Mouse (Mus musculus): ENCODE measurements around the gene Eml3.

The Eml3 gene

DNA sequence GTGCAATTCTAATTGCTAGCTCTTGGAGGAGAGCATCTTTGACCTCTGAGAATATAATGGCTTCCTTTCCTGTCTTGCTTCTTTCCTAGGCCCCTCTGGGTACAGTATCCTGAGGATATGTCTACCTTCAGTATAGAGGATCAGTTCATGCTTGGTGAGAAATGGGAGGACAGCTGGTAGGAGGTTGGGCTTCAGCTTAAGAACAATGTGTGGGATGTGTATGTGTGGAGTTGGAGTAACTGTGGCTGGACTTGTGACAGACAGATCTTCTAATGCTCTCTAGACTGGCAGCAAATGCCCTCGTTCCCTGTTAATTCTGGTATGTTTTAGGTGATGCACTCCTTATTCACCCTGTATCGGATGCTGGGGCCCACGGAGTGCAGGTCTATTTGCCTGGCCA lies 15.1 kb upstream of the Eml3 start:
- no peak for DNase-seq (ENCODE audit: low spot score)

DNA sequence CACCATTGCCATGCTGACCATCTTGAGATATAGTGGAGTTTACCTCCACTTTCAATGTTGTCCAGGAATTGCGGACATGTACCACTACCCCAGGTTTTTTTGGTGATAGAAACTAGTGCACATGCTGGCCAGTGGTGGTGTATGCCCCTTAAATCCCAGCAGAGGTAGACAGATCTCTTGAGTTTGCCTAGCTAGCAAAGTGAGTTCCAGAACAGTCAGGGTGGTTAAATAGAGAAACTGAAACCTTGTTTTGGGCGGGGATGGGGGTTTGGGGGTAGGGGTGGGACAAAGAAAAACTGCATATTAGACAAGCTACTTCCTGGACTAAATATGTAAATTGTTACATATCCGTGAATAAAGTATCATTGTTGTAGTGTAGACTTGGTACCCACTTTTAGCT lies 10.4 kb upstream of the Eml3 start:
- DNase-seq (ENCODE audit: low spot score), result no peak

DNA sequence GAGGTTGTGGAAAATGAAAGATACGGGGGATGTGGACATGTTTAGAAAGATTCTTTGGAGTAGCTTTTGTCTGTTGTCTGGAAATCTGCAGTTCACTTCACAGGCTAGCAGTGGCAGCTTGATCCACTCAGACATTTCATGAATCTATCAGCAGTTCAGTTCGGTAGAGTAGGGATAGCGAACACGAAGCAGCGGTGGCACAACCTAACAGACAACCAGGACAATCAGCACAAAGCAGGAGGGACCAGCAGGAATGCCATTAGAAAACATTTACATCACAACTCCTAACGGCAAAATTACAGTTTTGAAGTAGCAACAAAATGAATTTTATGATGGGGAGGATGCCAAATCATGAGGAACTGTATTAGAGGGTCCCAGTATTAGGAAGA lies 9.7 kb upstream of the Eml3 start:
- no peak for DNase-seq (ENCODE audit: low spot score)

DNA sequence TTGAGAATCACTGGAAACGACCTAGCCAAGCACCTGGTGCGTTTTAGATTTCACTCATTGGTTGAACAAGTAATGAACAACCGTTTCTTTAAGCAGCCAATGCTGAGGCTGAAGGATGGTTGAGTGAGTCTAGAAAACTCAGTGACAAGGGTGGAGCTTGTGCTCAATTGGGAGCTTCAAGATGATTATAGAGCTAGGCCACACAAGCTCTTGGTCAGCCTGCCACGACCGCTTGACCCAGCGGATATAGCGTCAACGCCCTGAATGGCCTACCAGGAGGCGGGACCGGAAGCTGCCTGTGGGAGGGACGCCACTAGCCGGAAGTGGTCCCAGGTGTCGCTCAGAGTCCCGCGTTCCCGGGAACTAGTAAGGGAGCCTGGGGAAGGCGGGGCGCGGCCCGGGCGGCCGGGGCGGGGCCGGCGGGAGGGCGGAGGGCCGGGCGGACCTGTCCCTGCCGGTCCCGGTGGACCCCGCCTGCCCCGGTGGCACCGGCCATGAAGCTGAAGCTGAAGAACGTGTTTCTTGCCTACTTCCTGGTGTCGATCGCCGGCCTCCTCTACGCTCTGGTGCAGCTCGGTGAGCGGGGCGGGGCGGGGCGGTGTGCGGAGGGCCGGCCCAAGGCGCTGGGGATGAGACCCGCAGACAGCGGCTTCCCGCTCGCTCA lies 9.1 kb upstream of the Eml3 start, which contains the start of gene B3gat3:
B3gat3 (plus strand) TSS at position 302 of the 664 bp plus-strand sequence.
- DNase-seq (ENCODE audit: low spot score), result peak; percentile 99

DNA sequence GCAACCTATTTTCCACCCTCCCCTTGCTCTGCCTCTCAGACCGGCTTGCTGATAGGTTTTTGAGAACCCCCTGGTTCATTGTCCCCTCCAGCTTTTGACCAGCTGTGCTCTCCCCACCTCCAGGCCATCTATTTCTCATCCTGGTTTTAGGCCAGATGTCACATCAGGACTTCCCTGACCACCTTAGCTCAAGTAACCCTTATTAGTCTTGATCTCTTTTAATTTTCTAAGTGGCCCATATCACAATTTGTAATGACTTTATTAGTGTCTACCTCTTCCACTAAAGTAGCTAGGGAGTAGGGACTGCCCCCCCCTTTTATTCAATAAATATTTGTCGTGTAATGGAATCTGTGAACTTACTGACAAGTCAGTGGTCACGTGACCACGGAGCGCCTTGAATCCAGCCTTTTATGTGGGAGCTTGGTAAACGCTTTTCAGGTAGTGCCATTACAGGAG lies 8.5 kb upstream of the Eml3 start:
- DNase-seq (ENCODE audit: low spot score), result peak; percentile 79

DNA sequence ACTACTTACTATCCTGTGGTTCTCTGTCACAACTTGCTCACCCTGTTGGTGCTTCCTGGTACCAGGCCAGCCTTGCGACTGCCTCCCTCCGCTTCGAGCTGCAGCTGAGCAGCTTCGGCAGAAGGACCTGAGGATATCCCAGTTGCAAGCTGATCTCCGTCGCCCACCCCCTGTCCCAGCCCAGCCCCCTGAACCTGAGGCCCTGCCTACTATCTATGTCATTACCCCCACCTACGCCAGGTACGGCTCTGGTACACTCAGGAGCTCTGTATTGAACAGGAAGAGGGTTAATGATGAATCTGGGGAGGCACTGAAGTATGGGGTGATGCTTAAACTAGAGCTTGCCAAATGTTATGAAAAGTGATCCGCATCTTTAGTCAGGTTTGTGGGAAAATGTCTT lies 7.6 kb upstream of the Eml3 start:
- no peak for DNase-seq (ENCODE audit: low spot score)

DNA sequence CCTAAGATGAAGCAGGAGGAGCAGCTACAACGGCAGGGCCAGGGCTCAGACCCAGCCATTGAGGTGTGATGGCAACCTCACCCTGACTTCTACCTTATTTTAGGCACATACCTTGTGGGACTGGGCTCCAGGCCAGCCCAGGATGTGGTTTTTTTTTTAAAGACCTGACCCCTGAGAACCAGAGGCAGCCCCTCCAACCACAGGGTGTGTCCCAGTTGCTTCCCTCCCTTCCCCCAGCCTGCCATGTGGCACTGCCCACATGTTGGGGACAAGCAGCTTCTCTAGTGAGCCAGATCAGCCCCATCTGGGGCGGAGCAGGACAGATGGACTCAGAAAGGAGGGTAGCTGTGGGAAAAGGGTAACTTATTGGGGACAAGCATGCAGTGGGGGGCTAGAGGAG lies 2.6 kb upstream of the Eml3 start:
- DNase-seq (ENCODE audit: low spot score), result no peak

DNA sequence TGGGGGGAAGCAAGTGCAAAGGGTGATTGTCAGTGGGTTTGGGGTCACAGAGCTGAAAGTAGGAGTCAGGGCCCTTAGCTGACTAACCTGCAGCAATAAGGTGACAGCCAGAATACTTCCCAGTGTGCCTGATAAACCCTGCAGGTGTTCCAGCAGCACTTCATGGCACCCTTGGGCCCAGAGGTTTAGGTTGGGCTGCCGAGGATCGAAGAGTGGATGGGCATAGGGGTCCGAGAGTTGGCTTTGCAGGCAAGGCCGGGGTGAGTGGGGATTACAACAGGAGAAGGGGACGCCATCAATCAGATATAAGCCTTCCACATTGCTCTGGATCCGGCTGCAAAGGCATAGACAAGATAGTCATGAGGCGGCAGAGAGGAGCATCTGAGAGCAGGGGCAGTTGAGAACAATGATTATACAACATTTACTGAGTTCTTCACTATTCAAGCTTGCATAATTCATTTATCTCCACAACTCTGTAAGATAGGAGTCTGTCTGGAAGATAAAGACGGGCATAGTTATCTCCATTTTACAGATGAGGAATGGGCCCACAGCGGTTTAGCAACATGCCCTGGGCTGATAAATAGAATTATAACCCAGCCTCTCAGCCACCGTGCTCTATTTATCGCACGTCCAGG lies 1.3 kb upstream of the Eml3 start:
- no peak for DNase-seq (ENCODE audit: low spot score)

DNA sequence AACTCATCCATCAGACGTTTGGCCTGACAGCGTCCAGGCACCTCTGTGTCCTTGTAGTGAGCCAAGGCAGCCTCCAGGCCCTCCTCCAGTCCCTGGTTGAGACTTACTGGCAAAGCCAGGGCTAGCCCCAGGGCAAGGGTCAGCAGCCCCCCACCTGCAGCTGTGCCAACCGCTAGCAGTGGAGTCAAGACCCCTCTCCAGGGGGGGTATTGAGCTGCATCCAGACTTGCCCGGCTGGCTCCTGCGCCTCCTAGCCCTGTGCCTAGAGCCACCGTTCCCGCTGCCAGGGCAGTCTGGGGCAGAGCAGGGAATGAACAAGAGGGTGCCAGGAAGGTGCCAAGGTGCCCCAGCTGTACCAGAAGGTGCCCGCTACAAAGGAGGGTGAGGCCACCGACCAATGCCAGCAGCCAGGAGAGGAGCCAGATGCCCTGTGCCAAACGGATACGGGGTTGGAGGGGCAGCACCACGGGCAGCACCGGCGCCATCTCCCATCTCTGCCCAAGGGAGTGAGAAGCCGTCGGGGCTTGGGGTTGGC lies 596 bp upstream of the Eml3 start:
- no peak for DNase-seq (ENCODE audit: low spot score)

DNA sequence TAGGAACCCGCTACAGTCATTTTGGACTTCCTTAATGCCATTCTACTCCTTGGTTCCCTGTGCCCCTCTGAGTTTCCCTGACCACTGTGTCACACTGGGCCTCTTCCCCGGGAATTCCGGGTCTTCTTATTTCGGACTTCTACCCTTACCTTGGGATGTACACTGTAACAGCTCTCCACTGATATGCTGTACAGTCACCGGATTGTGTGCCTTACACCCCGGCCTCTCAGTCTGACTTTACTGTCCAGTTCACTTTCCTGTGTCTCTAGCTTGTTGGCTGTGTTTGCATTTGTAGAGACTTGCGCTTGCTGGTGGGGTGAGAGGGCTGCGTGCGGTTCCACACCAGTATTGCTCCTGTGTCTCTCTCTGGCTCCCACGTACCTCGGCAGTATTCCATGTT lies 765 bp downstream of the Eml3 start:
- DNase-seq (ENCODE audit: low spot score), result peak; percentile 25

DNA sequence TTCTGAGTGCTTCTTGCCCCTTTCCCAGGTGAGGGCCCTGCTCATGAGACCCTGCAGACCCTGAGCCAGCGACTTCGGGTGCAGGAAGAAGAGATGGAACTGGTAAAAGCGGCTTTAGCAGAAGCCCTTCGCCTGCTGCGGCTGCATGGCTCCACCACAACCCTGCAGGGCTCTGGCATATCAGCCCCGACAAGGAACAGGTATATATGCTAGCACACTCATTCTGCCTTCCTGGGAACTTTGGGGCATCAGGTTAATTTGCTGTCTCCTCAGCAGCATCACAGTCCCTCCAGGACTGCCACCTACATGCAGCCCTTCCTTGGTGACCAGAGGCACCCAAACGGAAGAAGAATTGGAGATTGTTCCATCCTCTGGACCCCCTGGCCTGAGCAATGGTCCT lies 1.4 kb downstream of the Eml3 start:
- DNase-seq (ENCODE audit: low spot score), result no peak

DNA sequence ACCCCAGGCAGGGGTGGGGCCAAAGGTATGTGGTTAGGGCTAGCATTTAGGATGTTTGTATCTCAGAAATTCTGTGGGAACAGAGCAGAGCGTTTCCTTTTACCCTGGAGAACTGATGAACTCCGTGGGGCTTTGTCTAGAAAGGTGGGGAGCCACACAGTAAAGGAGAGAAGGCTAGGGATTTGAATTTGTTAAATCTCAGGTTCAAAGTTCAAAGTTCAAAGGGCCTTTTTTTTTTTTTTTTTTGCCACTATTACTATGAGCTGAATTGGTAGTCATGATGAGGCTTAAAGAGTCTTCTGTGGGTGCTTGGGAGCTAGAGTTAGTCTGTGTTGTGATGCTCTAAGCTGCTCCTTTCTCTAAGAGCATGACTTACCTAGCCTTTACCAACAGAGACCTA lies 7.4 kb downstream of the Eml3 start:
- no peak for DNase-seq (ENCODE audit: low spot score)

DNA sequence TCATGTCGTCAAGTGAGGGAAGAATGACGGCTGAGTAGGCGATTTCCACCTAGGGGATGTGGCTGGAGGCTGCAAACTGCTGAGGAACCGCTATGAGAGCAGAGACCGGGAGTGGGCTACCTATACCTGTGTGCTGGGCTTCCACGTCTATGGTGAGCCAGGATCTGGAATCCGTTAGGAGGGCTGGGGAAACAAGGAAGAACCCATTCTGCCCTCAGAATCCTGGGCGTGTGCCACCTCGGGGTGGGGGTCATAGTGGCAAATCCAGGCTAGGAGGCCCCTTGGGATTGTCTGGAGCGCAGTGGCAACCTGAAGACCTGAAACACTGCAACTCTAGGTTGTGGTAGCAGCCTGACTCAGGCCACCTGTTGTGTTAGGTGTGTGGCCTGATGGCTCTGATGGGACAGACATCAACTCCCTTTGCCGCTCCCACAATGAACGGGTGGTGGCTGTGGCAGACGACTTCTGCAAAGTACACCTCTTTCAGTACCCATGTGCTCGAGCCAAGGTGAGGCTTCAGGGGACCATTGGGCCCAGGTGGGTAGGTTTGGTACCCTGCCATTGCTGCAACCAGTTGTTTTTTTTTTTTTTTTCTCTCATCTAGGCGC lies 11.3 kb downstream of the Eml3 start:
- DNase-seq (ENCODE audit: low spot score), result no peak

DNA sequence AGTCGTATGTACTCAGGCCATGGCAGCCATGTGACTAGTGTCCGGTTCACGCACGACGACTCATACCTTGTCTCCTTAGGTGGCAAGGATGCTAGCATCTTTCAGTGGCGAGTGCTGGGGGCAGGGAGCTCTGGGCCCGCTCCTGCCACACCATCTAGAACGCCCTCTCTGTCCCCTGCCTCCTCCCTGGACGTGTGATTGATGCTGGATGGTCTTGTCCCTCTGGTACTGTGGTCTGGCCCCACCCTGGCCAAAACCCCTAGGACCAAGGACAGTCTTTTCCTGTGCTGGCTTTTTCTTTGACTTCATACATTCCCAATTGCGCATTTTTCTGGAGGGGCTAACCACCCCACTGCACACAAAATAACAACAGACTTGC lies 11.8 kb downstream of the Eml3 start:
- peak; percentile 33 for DNase-seq (ENCODE audit: low spot score)

DNA sequence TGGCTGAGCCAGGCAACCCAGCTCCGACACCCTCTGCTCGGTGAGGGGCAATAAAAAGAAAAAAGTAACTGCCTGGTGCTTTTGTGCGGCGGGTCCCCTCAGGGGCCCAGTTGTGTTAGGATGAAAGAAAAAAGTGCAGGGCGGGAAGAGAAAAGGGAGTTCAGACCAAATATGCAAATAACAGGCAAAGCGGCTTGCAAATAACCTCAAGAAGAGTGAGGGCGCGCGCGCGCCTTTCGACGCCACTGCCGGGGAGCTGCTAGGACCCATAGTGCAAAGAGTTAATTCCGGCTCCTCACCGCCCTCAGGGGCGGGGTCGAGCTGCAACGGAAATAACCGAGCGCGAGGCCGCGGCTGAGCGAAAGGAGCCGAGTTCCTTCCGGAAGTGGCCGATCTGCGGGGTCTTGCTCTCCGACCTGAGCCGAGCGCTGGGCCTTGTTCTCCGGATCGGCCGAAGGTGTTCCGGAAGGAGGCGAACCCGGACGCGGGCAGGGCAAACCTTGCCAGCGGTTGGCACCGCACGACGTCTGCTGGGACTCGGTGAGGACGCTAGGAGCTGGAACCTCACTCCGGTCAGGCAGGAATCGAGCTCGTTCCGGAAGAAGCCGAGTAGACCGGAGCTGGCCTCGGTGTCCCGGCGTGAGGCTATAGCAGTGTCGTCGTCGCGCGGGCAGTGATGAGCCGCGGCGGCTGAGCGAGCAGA lies 12.3 kb downstream of the Eml3 start, which contains the start of gene Mta2:
Mta2 (plus strand) TSS at position 361 of the 703 bp plus-strand sequence.
- peak; percentile 97 for DNase-seq (ENCODE audit: low spot score)

DNA sequence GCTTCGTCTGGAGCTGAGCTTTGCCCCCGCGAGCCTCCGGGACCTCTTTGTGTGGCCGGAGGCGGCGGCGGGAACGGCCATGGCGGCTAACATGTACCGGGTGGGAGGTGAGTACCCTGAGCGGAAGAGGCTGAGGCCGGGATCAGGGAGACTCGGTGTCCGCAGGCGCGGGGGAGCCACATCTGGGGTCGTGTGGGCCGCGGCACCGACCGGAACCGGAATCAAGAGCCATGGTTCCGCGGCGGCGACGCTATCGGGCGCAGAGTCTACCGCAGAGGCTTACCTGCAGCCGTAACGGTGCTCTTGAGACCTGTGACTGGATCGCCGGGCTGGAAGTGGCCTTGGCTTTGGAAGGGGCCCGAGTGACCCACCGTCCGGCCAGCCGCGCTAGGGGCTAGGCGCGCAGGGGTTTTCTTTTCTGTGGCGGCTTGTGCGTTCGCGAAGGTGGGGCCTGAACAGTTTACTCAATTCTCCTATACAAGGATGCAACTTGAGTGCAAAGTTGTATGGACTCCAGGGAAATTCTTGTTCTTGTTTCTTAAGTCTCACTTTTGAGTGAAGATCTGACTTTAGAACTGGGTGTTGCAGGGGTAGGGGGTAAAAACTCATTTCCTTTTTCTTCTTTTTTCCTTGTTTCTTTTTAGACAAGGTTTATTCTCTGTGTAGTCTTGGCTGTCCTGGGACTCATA lies 13.1 kb downstream of the Eml3 start:
- DNase-seq (ENCODE audit: low spot score), result peak; percentile 69

DNA sequence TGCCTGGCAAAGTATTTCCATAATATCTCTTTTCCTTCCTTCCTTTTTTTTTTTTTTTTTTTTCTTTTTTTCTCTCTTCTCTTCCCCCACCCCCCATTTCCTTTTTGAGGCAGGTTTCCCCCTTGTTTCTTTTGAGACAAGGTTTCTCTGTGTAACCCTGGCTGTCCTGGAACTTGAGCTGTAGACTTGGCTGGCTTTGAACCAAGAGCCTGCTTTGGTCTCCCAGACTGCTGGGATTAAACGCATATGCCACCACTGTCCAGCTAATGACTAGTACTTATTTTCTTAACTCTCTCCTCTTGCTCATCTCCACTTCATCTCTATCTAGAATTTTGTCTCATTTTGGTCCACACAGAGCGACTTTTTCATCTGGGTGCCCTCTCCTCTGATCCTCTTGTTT lies 13.7 kb downstream of the Eml3 start:
- DNase-seq (ENCODE audit: low spot score), result no peak

DNA sequence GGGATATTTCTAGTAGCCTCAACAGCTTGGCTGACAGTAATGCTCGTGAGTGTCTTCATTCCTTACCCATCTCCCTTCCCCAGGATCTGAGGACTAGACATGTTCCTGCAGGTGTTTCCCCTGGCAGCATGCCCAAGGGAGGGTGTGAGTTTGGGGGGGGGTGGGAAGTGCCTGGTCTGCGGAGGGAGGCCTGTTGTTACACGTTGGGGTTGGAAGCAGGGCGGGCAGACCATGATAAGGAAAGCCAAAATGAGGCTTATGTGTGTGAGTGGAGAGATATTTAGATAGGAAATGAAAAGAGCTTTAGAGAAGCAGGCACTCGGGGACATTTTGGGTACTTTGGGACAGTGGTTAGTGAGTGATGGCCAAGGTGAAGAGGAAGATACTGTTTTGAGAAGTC lies 14.7 kb downstream of the Eml3 start:
- no peak for DNase-seq (ENCODE audit: low spot score)

DNA sequence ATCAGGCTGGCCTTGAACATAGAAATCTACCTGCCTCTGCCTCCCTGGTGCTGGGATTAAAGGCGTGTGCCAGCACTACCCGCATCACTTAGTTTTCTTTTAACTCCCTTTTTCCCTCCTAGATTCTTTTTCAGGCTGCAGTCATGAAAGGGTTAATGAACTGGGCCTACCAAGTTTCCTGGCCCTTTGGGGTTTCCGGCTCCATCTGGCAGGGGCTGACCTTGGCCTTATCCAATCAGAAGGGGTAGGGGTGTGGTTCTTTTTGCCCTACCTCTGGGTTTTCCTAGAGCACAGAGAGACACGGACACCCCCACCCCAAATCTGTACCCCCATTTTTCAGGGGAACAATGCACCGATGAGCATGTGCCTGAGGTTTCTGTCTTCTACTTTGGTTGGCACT lies 15.4 kb downstream of the Eml3 start:
- peak; percentile 80 for DNase-seq (ENCODE audit: low spot score)

DNA sequence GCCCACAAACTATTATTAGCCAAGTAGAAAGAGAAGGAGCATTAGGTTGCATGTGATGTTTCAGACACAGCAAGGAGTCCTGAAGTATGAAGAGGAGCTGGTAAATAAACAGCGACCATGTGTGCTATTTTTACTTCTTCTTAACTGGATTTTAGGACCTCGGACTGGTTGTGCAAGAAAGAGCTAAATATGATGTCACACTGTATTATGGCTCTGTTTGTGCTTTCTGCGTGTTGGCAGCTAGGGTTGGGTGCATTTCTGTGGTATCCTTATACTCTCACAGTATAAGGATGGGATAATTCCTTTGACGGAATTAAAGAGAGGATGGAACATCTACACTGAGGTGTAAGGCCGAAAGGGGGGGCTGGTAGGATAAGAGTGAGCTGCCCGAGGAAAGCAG lies 15.9 kb downstream of the Eml3 start:
- DNase-seq (ENCODE audit: low spot score), result no peak

DNA sequence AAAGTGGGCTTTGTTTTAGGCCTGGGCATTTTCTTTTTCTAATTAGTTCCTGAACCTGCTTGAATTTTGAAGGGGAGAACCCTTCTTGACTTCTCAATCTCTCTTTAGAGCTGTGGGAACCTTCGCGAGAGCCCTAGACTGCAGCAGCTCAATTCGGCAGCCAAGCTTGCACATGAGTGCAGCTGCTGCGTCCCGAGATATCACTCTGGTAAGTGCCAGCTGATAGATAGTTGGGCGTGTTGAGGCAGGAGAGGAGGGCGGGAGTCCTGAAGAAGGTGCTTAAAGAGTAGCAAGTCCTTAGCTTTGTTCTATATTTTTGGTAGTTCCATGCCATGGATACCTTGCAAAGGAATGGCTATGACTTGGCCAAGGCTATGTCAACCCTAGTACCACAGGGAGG lies 17.6 kb downstream of the Eml3 start:
- DNase-seq (ENCODE audit: low spot score), result no peak

DNA sequence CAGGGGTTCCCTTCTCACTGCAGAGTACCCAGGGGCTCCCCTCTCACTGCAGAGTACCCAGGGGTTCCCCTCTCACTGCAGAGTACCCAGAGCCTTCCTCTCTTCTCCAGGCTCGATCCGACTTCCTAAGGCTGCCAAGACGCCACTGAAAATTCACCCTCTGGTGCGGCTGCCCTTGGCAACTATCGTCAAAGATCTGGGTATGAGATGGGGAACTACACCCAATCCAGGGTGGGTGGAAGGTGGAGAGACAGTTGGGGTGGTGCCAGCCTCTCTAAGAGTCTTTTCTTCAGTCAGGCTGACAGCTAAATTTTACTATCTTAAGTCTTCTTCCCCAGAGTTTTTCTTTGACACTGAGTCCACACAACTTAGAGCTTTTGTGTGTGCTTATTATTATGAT lies 20.8 kb downstream of the Eml3 start:
- DNase-seq (ENCODE audit: low spot score), result no peak
